Mouse (Mus musculus) retina, embryonic 14.5 days (tissue): ENCODE data around the gene Tesc.

ENCODE experiments used
- DNase-seq: peaks from one replicate; pipeline ENCODE4 v3.0.0-alpha.2; 2015; ENCODE audit warnings: low spot score

Gene Tesc

DNA sequence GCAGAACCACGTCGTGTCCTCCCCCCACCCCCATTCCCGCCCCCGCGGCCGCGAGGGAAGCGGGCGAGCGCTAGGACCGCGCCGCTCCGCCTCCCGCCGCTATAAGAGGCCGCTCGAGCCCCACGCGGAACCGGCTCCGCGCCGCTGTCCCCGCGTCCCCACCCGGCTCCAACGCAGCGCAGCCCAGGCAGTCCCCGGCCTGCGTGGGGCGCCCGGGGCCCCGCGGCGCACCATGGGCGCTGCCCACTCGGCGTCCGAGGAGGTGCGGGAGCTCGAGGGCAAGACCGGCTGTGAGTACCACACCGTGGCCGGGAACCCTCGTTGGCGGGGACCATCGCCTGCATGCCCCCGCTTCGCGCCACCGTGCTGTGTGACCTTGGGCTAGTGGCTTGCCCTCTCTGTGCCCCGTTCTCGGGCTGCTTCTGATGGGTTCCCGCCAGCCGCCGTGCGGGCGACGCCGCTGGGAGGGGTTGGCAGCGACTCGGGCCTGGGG lies at the start of gene Tesc:
Tesc (plus strand) TSS at position 46 of the 493 bp plus-strand sequence.
- peak; percentile 42 for DNase-seq

DNA sequence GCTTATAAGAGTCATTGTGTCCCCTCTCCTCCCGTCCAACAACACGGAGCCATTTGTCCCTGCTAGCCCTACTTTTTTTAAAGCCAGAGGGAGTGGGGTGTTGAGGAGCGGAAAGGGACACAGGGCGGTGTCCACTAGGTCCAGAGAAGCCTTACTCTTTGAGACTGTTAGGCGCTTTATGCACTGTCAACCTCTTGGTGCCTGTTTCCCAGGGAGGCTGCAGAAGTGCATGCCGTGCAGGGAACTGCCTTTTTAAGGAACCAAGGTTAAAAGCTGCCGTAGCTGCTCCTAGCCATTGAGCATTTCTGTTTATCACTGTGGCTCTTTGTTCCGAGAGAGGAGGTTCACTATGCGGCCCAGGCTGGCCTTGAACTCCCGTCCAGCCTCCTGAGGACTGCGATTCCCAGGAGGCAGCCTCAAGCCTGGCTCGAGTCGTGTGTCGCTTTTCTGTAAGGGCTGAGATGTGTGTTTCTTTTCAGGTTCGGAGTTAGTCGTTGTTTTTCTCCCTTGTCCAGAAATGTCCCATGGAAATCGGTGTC lies 49.3 kb upstream of the Tesc start:
- no peak for DNase-seq

DNA sequence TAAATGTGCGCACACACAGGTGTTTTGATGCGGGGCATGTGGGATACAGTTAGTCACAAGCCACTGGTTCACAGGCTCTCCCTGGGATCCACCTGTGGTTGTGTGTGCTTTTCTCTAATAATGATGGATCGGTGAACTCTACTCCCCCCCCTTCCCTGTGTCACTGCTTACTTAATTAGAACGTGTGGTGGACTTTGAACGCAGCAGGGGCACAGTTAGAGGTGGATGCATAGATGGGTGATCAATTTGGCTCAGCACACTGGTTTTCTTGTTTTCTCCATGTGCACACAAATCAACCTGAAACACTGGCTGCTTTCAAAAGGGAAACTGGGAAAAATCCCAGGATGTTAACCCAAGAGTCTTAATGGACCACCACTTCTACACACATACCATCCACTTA lies 48.5 kb upstream of the Tesc start:
- DNase-seq, result no peak

DNA sequence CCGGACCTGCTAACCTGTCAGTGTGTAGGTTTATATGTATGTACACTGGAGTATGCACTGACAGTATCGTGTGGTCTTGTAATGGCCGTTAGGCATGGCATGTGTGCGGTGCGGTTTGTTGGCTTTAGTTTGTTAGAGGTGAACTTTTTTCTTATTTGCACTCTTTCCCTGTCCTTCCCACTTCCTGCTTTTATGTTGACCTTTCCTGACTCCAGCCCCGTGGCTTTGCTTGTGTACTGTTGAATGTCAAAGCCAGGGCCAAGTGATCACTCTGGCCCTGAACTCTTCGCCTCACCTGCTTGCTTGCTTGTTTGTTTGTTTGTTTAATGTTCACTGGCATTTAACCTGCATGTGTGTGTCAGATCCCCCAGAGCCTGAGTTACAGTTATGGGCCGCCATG lies 46.6 kb upstream of the Tesc start:
- DNase-seq, result no peak

DNA sequence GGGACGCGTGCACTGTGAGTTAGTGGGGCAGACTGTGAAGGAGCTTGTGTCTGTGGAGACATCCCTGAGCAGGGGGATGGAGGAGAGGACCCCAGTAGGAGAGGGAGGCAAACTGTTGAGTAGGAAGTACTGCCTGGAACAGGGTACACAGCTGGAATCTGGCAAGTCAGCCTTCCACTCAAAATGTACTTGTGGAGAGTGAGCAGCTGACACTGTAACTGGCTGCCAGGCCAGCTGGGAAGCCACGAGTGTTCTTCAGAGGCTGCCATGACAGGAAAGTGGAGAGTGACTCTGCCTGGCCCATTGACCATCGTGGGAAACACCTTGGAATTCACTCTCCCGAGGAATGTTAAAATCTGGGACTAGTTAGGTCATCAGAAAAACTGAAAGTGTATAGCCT lies 45.6 kb upstream of the Tesc start:
- no peak for DNase-seq

DNA sequence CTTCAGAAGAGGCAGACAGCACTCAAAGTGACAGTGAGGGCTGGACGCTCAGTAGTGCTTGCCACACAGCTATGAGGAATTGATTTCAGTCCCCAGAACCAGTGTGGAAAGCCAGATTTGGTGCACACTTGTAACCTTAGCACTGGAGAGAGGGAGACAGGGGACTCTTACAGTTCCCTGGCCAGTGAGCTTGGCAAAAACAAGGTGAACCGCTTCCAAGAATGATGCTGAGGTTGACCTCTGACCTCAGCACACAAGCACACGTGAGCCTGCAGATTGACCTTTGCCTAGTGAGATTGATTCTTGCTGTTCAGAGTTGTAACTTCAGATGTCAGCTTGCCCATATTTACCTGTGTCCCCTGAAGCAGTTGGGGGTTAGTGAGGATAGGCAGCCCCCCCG lies 41.2 kb upstream of the Tesc start:
- DNase-seq, result no peak

DNA sequence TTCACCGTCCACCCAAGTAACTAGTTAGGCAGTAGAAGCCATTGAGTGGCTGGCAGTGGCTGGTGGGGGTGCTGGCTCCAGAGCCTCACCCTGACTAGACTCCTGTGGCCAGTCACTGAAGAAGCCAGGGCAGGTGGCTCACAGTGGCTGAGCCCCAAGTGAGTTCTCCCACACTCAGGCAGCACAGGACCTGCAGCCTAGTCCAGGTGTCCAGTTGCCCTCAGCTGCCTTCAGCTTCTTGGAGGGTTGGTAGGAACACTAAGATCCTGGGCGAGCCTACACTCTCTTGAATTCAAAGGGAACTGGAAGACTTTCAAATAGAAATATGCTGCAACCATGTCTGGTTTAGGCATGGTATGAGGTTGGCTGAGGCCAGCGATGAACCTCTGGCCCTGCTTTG lies 39.7 kb upstream of the Tesc start:
- no peak for DNase-seq

DNA sequence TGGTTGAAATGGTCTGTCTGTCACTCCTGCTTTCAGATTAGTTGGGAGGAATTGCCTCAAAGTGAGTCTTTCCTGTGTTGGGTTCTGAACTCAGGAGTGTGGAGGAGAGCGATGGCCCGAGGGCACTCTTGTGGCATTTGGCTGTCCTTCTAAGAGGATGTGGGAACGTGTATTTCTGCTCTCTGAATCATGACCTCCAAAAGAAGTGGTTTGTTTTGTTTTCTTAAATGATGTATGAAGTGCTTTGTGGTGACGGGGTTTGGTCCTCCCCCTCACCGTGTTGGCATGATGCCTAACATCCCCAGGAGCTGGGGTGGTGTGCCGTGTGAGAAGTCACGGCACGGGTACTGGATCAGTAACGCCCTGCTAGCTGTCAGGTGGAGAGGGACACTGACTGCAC lies 39.2 kb upstream of the Tesc start:
- DNase-seq, result no peak

DNA sequence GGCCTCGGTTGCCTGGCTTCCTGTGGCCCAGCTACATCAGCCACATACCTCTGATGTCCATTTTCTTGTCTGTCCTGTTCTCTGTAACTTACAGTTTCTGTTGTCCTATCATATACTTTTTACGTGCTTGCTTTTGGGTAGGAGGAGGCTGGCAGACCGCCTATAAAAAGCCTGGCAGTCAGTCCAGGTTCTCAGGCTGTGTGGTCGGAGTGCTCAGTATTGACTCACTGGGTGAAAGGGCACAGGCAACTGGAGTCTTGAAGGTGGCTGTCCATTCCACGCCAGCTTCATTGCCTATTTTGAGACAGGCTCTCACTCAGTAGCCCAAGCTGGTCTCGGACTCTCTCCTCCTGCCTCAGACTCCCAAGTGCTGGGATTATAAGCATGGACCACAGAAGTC lies 37.8 kb upstream of the Tesc start:
- DNase-seq, result no peak

DNA sequence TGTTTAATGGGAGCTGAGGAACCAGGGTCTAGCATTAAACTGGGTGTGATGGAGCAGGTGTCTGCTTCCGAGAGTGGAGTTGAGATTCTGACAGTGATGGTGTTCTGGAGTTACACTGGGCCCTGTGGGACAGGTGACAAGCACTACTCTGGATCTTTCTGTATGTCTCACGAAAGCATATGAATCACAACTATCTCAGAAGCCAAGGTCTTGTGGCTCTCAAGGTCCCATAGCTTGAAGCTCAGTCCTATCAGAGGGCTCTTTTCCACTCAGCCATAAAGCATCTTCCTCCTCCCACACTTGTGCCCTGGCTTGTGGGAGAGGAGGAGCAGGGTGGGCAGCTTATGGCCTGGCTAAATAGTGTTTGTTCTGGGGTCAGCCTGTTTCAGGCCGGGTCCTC lies 36.6 kb upstream of the Tesc start:
- DNase-seq, result no peak

DNA sequence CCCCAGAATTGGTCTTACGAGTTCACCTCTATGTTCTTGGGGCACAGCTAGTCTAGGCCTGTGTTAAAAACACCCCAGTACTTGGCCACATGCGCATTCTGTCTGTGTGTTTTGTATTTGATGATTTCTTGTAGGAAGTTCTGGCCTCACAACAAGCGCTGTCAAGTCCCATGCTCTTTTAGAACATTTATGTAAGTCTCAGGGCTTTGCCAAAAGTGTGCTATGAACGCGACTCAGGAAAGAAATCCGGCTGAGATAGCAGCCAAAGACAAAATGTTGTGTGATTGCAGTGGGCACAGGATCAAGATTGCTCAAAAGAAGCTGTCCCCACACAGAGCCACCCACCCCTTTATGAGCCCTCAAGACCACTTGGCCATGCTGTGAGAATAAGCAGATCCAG lies 34.0 kb upstream of the Tesc start:
- no peak for DNase-seq

DNA sequence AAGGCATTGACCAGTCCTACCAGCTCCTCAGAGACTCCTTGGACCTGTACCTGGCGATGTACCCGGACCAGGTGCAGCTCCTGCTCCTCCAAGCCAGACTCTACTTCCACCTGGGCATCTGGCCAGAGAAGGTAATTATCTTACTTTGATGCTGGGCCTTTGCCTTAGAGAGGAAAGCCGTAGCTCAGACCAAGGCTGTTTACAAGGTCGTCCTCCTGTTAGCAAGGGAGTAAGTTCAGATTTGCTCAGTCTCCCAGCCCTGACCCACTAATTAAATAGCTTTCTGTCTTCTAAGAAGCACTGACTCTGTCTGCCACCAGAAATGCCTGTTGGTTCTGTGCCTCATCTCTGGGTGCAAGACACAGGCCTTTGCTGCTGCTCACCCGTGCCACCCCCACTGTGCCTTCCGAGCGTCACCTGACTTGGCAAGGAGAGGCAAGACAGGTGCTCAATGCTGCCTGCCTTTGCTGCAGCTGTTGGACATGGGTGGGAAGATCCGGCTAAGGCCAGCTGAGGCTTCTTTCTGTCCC lies 32.1 kb upstream of the Tesc start:
- DNase-seq, result no peak

DNA sequence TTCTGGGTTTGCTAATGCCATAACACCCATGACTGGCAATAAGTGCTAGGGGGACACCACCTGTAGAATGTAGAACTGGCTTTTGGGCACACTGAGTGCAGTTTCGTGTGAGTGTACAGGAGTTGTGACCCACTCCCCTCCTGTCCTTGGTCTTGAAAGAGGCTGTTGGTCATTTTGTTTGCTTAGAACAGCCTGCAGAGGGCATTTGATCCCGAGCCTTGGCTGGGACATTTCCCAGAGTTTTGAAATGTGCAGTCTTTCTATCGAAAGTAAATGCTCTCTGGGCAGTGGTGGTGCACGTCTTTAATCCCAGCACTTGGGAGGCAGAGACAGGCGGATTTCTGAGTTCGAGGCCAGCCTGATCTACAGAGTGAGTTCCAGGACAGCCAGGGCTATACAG lies 31.6 kb upstream of the Tesc start:
- no peak for DNase-seq

DNA sequence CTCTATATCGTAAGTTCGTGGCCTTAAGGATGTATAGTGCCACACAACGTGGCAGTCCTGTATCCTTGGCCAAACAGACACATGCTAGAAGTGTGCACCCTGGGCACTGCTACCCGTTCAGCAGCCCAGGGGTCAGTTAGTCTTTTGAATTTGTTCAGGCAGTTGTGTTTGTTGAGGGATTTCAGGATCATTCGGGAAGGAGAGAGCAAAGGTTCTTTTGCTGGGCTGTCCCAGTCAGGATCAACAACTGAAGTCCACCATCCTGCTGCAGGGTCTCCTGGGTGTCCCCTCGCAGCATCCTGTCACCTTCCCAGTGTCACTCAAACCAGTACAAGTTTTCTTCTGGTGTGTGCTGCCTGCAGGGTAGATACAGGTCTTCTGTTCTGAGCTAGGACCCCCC lies 31.0 kb upstream of the Tesc start:
- no peak for DNase-seq

DNA sequence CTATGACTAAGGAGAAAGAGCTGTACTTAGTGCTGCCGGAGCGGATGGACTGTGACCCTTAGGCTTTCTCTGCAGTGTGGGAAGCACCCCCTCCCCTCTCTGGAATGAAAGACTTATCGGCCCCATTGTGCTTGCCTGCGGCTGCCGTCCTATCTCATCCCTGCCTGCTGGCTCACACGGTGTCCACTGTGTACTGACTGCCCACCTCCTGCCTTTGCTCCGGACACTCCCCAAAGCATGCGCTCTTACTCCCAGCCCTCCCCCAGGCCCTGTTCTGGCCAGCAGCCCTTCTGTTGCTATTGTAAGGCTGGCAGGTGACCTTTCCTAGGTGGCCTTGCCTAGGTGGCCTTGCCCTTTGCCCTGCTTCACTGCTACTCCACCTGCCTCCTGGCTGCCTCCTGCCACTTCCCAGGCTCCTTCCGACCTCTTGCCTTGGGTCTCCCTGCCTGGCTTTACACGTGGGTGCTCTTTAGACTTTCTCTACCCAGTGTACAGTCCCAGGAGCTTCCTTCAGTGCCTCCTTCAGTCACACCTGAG lies 30.0 kb upstream of the Tesc start:
- DNase-seq, result no peak

DNA sequence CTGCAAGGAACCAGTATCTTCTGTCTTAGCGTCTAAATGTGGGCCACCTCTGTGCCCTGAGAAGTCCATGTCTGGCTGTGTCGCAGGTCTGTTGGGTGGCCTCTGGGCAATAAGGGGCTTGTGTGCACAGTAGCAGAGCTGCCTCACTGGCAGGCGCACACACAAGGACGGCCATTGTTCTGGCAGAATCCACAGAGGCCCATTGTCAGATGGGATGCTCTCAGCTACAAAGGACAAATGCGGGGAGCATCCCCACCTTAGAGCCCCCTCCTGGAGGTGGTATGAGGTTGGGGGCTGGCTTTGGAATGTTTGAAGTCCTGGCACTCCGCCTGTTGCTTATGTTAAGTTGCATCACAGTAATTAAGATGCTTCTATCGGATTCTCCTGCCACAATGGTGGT lies 28.5 kb upstream of the Tesc start:
- no peak for DNase-seq

DNA sequence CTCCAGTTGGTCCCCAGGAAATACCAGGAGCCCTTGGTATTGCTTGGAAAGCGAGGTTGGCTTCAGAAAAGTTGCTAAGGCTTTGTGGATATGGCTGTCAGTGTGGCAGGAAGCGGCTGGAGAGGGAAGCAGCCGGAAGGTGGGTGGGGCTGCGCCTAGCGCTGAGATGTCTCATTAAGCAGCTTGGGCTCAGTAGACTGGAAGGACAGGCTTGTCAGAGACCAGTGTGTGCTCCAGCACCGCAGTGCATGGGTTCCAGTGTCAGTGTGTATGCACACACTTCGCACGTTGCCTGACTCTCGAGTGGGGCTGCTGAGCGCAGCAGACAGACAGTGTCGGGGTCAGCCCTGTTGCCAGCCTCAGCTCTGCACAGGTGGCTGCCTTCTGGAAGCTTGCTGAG lies 28.0 kb upstream of the Tesc start:
- DNase-seq, result peak; percentile 53

DNA sequence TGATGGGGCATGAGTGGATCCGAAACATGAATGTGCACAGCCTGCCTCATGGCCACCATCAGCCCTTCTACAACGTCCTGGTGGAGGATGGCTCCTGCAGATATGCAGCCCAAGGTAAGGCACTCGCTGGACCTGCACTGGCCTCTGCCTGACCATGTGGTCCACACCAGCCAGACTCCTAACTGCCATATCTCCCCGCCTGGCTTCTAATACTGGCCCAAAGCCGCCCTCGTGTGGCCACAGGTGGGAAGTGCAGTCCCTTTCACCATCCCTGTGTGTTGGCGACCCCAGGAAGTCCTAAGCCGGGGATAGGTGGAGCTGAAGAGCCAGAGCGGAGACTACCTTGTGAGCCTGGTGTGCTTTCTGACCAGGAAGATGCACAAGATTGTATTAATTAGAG lies 25.5 kb upstream of the Tesc start:
- peak; percentile 90 for DNase-seq

DNA sequence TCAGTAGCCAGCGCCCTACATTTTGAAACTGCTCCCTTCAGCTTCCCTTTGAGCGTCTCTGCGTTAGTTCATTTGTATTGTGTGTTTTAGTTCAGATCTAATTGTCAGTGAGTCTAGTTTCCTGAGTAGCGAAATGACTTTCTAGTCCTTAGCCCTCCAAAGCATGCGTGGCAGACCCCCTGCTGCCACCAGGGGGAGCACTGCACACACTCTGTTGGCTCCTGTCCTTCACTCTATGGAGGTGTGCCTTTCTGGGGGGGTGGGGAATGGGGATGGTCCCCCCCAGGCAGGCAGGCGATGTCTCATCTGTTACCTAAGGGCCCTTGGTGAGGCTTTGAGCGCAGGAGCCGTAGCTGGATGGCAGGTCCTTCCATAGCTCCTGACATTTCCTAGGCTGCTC lies 22.9 kb upstream of the Tesc start:
- DNase-seq, result peak; percentile 78

DNA sequence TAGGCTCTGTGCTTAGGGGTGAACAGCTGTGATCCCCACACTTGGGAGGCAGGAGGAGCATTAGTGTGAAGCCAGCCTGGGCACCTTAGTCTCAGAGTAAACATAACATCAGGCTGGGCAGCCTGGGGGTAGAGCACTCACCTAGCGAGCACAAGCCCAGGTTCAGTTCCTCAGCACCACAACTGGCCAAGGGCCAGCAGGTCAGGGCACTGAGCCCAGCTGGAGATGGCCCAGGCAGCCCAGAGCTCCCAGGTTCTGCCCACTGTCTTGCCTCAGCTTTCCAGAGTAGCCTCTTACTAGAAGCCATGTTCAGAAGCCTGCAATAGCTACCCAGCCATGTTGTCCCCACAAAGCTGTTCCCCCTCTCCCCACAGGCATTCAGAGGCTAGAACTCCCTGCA lies 21.8 kb upstream of the Tesc start:
- DNase-seq, result no peak

DNA sequence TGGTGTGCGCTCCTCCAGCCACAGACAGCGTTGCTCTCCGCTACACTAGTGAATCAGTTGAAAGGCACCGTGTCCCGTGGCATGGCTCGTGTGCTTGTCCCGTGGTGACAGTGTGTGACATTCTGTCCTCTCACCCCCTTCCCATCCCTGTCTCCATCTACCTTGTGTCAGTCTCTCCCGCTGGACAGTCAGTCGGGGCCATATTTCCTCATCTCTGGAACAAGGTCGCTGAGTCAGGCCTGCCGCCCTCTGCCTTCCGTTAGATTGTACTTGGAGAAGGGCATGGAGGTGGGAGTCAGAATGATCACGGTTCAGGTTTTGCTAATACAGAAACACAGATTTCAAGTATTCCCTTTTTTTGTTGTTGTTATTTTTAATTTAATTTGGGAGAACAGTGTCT lies 19.2 kb upstream of the Tesc start:
- DNase-seq, result no peak

DNA sequence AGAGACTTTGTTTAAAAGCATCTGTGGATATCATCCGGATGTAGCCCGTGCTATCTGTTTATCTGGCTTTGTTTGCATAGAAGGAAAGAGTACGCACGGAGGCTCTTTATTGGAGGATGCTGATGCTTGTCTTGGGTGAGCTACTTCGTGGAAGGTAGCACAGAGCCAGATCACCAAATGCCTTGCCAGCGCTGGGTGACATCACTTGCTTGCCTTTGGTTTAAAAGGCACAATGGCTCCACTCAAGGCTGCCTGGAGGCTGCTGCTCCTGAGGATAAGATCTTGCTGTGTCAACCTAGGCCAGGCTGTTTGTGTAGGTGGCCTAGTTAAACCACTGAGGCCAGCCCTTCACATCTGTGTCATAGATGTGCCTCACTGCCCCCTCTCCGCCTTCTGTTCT lies 16.7 kb upstream of the Tesc start:
- DNase-seq, result no peak

DNA sequence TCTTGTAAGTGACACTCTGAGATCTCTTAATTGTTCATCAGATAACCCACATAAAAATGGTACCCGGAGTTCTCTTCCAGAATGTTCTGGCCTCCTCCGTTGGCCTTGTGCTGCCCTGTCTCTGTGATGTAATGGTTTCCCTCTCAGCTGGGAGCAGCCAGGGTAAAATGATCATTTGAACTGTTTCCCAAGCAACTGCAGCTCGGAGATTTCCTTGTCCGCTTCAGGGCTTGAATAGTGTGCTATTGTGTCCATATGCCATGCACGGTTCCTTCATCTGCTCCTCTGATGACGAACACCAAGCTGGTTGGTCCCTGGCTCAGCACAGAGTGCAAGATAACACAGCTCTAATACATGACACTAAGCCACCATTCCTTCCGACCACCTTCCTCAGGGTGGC lies 15.7 kb upstream of the Tesc start:
- no peak for DNase-seq

DNA sequence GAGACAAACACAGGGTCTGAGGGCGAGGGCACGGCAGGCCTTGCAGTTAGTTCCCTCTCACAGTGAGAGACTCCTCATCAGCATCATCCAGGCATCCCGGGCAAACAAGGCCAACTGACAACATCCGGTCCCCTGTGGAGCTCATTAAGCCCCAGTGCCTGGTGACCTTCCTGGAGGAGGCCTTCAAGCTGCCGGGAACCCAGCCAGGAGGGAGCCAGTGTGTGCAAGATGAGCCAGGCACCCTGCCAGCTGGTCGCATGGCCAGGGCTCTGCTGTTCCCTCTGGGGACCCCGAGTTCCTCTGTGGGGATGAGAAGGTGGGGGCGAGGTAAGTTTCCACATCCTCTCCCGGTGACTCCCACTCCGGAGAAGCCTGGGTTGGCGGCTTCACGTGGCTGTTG lies 12.5 kb upstream of the Tesc start:
- DNase-seq, result no peak
